Mouse (Mus musculus) lung, postnatal 0 days (tissue): Measurements from ENCODE around the gene Nkx2-3. TPM values are rescaled to one million over a fixed set of nuclear protein-coding genes. Genes with fewer than 3 reads are reported as not detected.

ENCODE experiments used
- ATAC-seq: fragments of 200-750 bp; cut with Nextera tagmentation; 2 replicates; pipeline ENCODE4 v1.8.0; 2017; ENCODE audit warnings: moderate library complexity
- DNase-seq: peaks from one replicate; pipeline ENCODE4 v3.0.0-alpha.2; 2016; ENCODE audit warnings: low spot score
- H3K27ac ChIP-seq: fragments of 300-500 bp; sonication (generic); 2 replicates; pipeline ENCODE4 v1.5.1; 2014; ENCODE audit warnings: antibody characterized with exemption, mild to moderate bottlenecking, low read length, mixed read lengths
- H3K27me3 ChIP-seq: fragments of 300-500 bp; sonication (generic); replicated peaks from 2 replicates; pipeline ENCODE4 v1.6.1; 2014; ENCODE audit warnings: low read length, mixed read lengths; ENCODE audit not compliant: insufficient read depth
- H3K36me3 ChIP-seq: fragments of 300-500 bp; sonication (generic); 2 replicates; pipeline ENCODE4 v1.6.1; 2014; ENCODE audit warnings: low read length, mixed read lengths; ENCODE audit not compliant: insufficient read depth
- H3K4me1 ChIP-seq: fragments of 300-500 bp; sonication (generic); 2 replicates; pipeline ENCODE4 v1.6.1; 2014; ENCODE audit warnings: antibody characterized with exemption, low read depth, low read length, mixed read lengths; ENCODE audit not compliant: insufficient read depth
- H3K4me2 ChIP-seq: fragments of 300-500 bp; sonication (generic); replicated peaks from 2 replicates; pipeline ENCODE4 v1.6.1; 2014; ENCODE audit warnings: low read depth, mild to moderate bottlenecking, low read length, moderate library complexity, mixed read lengths
- H3K4me3 ChIP-seq: fragments of 300-500 bp; sonication (generic); 2 replicates; pipeline ENCODE4 v1.5.1; 2014; ENCODE audit warnings: low read depth, low read length
- H3K9ac ChIP-seq: fragments of 300-500 bp; sonication (generic); replicated peaks from 2 replicates; pipeline ENCODE4 v1.6.1; 2014; ENCODE audit warnings: low read depth, mild to moderate bottlenecking
- H3K9me3 ChIP-seq: fragments of 300-500 bp; sonication (generic); 2 replicates; pipeline ENCODE4 v1.6.1; 2016; ENCODE audit warnings: low read length, mixed read lengths
- CTCF ChIP-seq: IDR thresholded peaks from 2 replicates; pipeline ENCODE4 v1.5.1; 2016; ENCODE audit warnings: antibody characterized with exemption, mild to moderate bottlenecking
- EP300 ChIP-seq: IDR thresholded peaks from 2 replicates; pipeline ENCODE4 v1.6.1; 2016; ENCODE audit warnings: antibody characterized with exemption, mild to moderate bottlenecking, control low read depth
- WGBS: fragments of 180-500 bp; shearing (Covaris S2); extraction: QIAGEN DNeasy Blood & Tissue Kit; methylation state at CpG from one replicate; pipeline ENCODE4 v1.1.7; 2014; 5-methylcytosine and 5-hydroxymethylcytosine counted together
- polyA plus RNA-seq: library from polyadenylated mRNA; unstranded; fragments of >200 nt; fragmentation: Nextera tagmentation; extraction: Ambion mirVana; gene quantifications from 2 replicates; pipeline ENCODE4 v1.2.1, GENCODE M21; 2015

The Nkx2-3 gene
- polyA plus RNA-seq, 1 experiment from 2014 or later: not detected

DNA sequence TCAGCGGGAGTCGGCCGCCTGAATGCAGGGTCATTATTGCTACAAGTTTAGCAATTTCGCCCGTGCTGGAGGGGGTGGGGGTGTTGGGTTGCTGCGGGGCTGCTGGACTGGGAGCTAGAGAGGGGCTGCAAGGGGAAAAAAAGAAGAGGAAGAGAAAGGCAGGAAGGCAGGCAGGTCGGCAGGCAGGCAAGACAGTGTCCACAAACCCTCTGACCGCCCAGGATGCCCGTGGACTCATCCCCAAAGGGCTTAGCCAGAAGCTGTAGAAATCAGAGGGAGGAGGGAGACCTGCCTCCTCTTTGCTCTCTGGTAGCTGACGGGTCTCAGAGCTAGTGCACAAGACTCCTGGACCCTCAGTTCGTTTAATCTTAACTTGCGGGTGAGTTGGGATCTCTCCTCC, 4.8 kb downstream of the Nkx2-3 start:
- WGBS: 4% methylated on average over 12 of the region's 12 CpGs
- no peak overlapping the region for H3K4me3 ChIP-seq

DNA sequence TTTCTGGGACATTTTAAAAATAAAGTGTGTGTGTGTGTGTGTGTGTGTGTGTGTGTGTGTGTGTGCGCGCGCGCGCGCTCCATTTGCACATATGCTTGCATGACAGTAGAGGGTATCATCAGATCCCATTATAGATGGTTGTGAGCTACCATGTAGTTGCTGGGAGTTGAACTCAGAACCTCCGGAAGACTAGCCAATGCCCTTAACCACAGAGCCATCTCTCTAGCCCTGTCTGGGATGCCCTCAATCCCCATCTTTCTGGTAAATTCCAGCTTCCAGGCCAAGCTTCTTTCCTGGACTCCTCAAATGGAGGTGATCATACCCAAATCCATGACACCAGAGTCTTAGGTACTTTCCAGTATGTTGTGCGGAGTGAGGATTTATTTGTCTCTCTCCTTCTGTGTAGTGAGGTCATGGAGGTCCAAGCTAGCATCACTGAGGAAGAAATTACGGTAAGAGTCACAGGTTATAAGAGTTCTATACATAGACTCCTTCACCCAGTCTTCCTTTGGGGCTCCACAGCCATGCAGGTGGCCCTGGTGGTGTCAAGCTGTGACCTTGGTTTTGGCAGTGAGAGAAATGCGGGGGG, 5.7 kb downstream of the Nkx2-3 start:
- Histone ChIP-seq H3K4me2 (no peak overlapping the region), H3K27me3 (peaks cover 84% of the 10 kb centered on the region), H3K4me3 (no peak overlapping the region), H3K9me3 (no peaks in the 10 kb centered on the region), H3K27ac (no peak overlapping the region), H3K4me1 (peaks cover 15% of the 10 kb centered on the region), H3K36me3 (no peaks in the 10 kb centered on the region), H3K9ac (no peak overlapping the region)
- WGBS: 51% methylated on average over 10 of the region's 10 CpGs
- ATAC-seq (no peak), DNase-seq (no peak)
- TF ChIP-seq EP300 (no peak), CTCF (no peak)

More for the DNA sequence above, 4.8 kb downstream of the Nkx2-3 start:
- Histone ChIP-seq H3K27ac (no peak overlapping the region), H3K9ac (no peak overlapping the region), H3K9me3 (no peaks in the 10 kb centered on the region), H3K4me2 (no peak overlapping the region), H3K27me3 (peaks cover 86% of the 10 kb centered on the region), H3K36me3 (no peaks in the 10 kb centered on the region), H3K4me1 (peaks cover 21% of the 10 kb centered on the region)
- ATAC-seq (no peak), DNase-seq (no peak)
- TF ChIP-seq EP300 (no peak), CTCF (no peak)

DNA sequence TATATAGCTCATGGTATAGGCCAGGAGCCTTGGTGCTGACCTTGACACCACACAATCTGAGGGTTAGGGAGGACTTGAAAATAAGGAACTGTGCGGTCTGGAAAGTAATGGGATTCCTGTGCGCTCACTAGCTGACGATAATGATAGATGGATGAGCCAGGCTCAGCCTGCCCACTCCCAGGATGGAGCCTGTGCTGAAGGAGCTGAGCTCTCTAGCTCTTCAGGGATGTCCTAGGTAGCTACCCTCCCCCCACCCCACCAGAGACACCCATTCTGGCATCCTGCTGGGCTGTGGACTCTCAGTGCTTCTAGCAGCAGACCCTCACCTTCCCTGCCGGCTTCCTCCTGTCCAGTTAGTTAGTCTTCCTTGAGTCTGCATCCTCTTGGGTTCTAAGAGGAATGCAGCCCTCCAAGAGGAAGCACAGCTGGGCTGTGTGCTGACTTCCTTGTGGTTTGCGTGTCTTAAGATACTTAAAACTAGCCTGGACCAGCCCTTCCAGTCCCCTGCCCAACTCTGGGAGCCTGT, 6.4 kb downstream of the Nkx2-3 start:
- 3% methylated on average over 5 of the region's 5 CpGs for WGBS
- Histone ChIP-seq H3K9ac (no peak overlapping the region), H3K27me3 (peaks cover 85% of the 10 kb centered on the region), H3K9me3 (no peaks in the 10 kb centered on the region), H3K4me2 (no peak overlapping the region), H3K27ac (no peak overlapping the region), H3K4me3 (no peak overlapping the region), H3K4me1 (peaks cover 14% of the 10 kb centered on the region), H3K36me3 (no peaks in the 10 kb centered on the region)
- TF ChIP-seq EP300: no peak
- TF ChIP-seq CTCF: no peak
- no peak for ATAC-seq
- no peak for DNase-seq

DNA sequence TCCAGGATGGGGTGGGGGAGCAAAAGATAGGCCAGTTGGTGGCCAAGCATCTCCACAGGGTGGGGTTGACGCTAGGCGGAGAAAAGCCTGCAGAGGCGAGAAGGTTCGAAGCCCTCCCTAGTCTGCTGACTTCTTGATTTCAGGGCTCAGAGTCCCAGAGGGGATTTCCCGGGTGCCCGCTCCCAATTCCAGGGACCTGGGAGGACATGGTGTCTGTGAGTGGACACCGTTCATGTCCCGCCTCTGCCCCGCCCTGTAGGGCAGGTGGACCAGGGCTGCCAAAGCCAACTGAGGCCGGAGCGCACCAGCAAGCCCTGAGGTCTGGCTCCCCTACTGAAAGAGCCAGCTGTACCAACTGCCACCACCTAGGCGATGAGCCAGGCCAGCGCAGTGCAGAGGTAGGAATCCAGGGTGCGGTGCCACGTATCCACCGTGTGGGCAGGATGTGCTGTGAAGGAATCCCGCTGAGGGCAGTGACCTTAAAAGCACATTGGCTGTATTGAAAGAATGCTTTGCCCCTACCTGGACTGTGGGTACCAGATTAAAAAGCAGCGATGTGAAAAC, 7.9 kb downstream of the Nkx2-3 start:
- peaks cover 72% of the 10 kb centered on the region for H3K27me3 ChIP-seq
- 6% methylated on average over 18 of the region's 18 CpGs for WGBS
- no peak for ATAC-seq

DNA sequence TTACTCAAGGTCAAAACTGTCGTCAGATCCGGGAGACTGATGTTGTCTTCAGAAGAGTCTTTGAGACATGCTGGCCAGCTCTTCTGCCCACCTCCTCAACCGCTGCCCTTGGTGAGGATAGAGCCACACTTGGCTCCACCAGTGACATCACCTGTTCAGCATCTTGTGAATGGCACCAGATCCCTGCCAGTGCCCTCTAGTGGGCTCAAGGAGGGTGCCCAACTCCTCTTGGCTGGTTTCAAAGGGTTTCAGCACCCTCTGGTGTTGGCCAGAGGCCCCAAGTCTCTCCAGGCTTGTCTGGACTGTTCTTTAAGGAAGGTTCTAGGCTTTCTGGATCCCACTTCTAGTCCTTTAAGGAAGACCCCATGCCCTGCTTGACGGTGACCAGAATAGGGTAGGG, 11.8 kb downstream of the Nkx2-3 start:
- Histone ChIP-seq H3K9ac (no peak overlapping the region), H3K9me3 (no peaks in the 10 kb centered on the region), H3K27ac (no peak overlapping the region), H3K36me3 (no peaks in the 10 kb centered on the region), H3K27me3 (peaks cover 33% of the 10 kb centered on the region), H3K4me1 (no peaks in the 10 kb centered on the region), H3K4me3 (no peak overlapping the region), H3K4me2 (no peak overlapping the region)
- ATAC-seq (peak; percentile 70), DNase-seq (peak; percentile 78)
- TF ChIP-seq CTCF (peak; percentile 96), EP300 (no peak)
- 36% methylated on average over 4 of the region's 4 CpGs for WGBS

More for the DNA sequence above, 7.9 kb downstream of the Nkx2-3 start:
- Histone ChIP-seq H3K4me2 (no peak overlapping the region), H3K9me3 (no peaks in the 10 kb centered on the region), H3K4me3 (no peak overlapping the region), H3K9ac (no peak overlapping the region), H3K4me1 (peaks cover 6% of the 10 kb centered on the region), H3K27ac (no peak overlapping the region), H3K36me3 (no peaks in the 10 kb centered on the region)
- no peak for DNase-seq
- no peak for TF ChIP-seq EP300
- TF ChIP-seq CTCF: no peak

DNA sequence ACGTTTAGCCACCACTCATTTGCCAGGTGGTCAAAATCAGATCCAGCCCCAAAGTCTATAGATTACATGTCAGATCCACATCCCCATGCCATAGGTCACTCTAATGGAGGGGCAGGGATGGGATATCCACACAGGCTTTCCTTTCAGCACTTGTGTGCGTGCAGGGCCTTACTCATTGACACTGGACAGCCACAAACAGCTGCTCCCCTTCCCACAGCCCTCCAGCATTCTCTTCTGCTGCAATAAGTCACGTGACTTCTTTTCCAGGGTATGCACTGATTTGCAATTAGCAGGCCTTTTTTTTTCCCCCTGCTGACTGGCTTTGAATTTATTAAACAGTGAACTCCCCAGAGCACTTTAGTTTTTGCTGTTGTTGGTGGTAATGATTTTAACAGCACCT, 14.0 kb downstream of the Nkx2-3 start:
- Histone ChIP-seq H3K4me2 (no peak overlapping the region), H3K36me3 (no peaks in the 10 kb centered on the region), H3K9ac (no peak overlapping the region), H3K9me3 (no peaks in the 10 kb centered on the region), H3K27ac (no peak overlapping the region), H3K4me3 (no peak overlapping the region), H3K4me1 (no peaks in the 10 kb centered on the region), H3K27me3 (peaks cover 13% of the 10 kb centered on the region)
- TF ChIP-seq EP300 (no peak), CTCF (no peak)
- ATAC-seq: no peak
- 40% methylated on average over 3 of the region's 3 CpGs for WGBS
- no peak for DNase-seq
